Mouse (Mus musculus) heart, adult 8-10 months (tissue): ENCODE results near the gene Fbxo42. TPM values are rescaled to one million over a fixed set of nuclear protein-coding genes. Genes with fewer than 3 reads are reported as not detected.

Experiments
- DNase-seq: peaks from one replicate; pipeline ENCODE4 v3.0.0; 2022; ENCODE audit warnings: low spot score
- total RNA-seq, 4 experiments: library from RNA; stranded (reverse); gene quantifications; 2 replicates each; pipeline ENCODE4 v1.2.4; 2022

The Fbxo42 gene
- 10 to 100 TPM in 2 of 4 experiments, 1 to 10 TPM in 2; 8.4 to 11.5 (median 10.0) TPM for total RNA-seq

- DNase-seq, result peak; percentile 91
These were observed at the start of gene Fbxo42 for GRCm38 (mm10) chr4:141147112-141148008. Gene Fbxo42, plus strand, starts transcription at chr4:141147913.

GRCm38 (mm10) chr4:141098935-141099334 lies 48.8 kb upstream of the Fbxo42 start:
- DNase-seq, result no peak

GRCm38 (mm10) chr4:141099956-141100355 lies 47.8 kb upstream of the Fbxo42 start:
- no peak for DNase-seq

GRCm38 (mm10) chr4:141101291-141101690 lies 46.4 kb upstream of the Fbxo42 start:
- DNase-seq, result no peak

GRCm38 (mm10) chr4:141101855-141102254 lies 45.9 kb upstream of the Fbxo42 start:
- DNase-seq, result no peak

- DNase-seq, result no peak
These were observed 41.1 kb upstream of the Fbxo42 start for GRCm38 (mm10) chr4:141106526-141107183.

GRCm38 (mm10) chr4:141108196-141108732 lies 39.4 kb upstream of the Fbxo42 start:
- no peak for DNase-seq

GRCm38 (mm10) chr4:141113831-141114230 lies 33.9 kb upstream of the Fbxo42 start:
- no peak for DNase-seq

- peak; percentile 23 for DNase-seq
These were observed 33.2 kb upstream of the Fbxo42 start for GRCm38 (mm10) chr4:141114521-141114981.

- no peak for DNase-seq
These were observed 32.3 kb upstream of the Fbxo42 start for GRCm38 (mm10) chr4:141115398-141115797.

- DNase-seq, result no peak
These were observed 29.0 kb upstream of the Fbxo42 start for GRCm38 (mm10) chr4:141118691-141119090.

GRCm38 (mm10) chr4:141120700-141121099 lies 27.0 kb upstream of the Fbxo42 start:
- no peak for DNase-seq

- DNase-seq, result no peak
These were observed 25.1 kb upstream of the Fbxo42 start for GRCm38 (mm10) chr4:141122663-141123062.

- no peak for DNase-seq
These were observed 24.6 kb upstream of the Fbxo42 start for GRCm38 (mm10) chr4:141123065-141123464.

- DNase-seq, result no peak
These were observed 18.5 kb upstream of the Fbxo42 start for GRCm38 (mm10) chr4:141129190-141129710.

GRCm38 (mm10) chr4:141130704-141131342 lies 16.9 kb upstream of the Fbxo42 start:
- no peak for DNase-seq

- DNase-seq, result no peak
These were observed 16.1 kb upstream of the Fbxo42 start for GRCm38 (mm10) chr4:141131531-141132061.

- no peak for DNase-seq
These were observed 15.5 kb upstream of the Fbxo42 start for GRCm38 (mm10) chr4:141132191-141132590.

- DNase-seq, result no peak
These were observed 14.5 kb upstream of the Fbxo42 start for GRCm38 (mm10) chr4:141133227-141133626.

GRCm38 (mm10) chr4:141134031-141134441 lies 13.7 kb upstream of the Fbxo42 start:
- no peak for DNase-seq
